Mouse (Mus musculus): ENCODE results near the gene Znrf1. TPM values are rescaled to one million over a fixed set of nuclear protein-coding genes. Genes with fewer than 3 reads are reported as not detected.

Znrf1 gene
- polyA plus RNA-seq, 1 experiment, result 111 TPM

DNA sequence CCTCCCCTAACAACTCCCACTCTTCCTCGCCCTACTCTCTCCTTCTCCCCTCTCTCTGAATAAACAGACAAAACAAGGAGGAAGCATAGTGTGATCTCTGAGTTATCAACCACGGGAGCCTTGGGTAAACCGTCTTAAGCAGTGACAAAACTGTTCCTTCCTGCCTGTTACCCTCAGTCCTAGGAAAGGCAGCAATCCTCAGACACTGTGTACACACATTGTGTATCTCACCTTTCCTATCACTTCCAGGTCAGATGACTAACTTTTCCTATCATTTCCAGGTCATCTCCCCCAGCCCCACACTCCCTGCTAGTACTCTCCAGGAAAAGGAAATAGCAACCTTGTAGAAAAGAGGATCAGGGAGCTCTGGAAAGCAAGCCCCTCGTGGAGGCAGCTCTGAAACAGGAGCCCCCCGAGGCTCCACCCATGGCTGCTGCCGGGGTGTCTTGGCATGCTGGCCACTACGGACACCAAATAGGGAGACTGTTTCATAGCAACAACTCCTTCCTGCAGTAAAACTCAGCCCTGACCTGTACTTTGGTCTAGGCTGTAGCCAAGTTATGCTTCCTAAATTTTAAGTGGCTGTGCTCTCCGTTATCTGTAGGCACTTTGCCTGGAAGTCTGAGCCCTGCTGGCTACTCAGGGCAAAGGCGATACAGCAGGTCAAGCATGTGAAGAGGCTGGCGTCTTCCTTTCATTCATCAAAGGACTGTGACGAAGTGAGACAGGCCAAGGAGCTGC lies 34.0 kb upstream of the Znrf1 start:
- H3K4me3 ChIP-seq (replicated peaks; ENCODE audit: insufficient read depth, low read depth, low read length), result no peak overlapping the region
- H3K27ac ChIP-seq (ENCODE audit: insufficient read depth, low read length), result no peak overlapping the region
- DNase-seq, result no peak
- no peaks in the 10 kb centered on the region for H3K27me3 ChIP-seq (ENCODE audit: control insufficient read depth, insufficient read depth, low read length)
- H3K4me1 ChIP-seq (ENCODE audit: control insufficient read depth, insufficient read depth, low read length), result no peaks in the 10 kb centered on the region; the same call in 1 of the 2 replicates
- TF ChIP-seq POLR2A (IDR thresholded peaks at IDR 0.05; ENCODE audit: borderline replicate concordance, insufficient read depth, low read length) (no peak), CTCF (IDR thresholded peaks at IDR 0.05; ENCODE audit: borderline replicate concordance, insufficient read depth, low read depth, low read length) (no peak)
- 68% methylated on average over 11 of the region's 11 CpGs for WGBS

DNA sequence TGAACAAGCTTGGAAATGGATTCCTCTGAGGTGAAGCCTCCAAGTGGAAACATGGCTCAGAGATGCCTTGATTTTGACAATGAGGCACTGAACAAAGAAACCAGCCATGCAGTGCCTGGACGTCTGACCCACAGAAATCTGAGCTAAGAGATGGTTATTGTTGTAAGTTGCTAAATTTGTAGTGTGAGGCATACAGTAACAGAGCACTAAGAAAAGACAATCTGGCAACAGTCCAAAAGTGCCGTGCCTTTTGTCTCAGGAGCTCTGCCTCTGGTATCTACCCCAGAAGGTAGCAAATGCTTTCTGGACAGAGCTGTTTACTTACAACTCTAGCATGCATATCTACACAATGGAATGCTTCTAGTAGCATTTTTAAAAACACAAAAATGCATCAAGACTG lies 27.3 kb upstream of the Znrf1 start:
- H3K4me3 ChIP-seq (replicated peaks; ENCODE audit: insufficient read depth, low read depth, low read length), result no peak overlapping the region
- TF ChIP-seq POLR2A (IDR thresholded peaks at IDR 0.05; ENCODE audit: borderline replicate concordance, insufficient read depth, low read length) (no peak), CTCF (IDR thresholded peaks at IDR 0.05; ENCODE audit: borderline replicate concordance, insufficient read depth, low read depth, low read length) (no peak)
- H3K27ac ChIP-seq (ENCODE audit: insufficient read depth, low read length), result no peak overlapping the region
- H3K4me1 ChIP-seq (ENCODE audit: control insufficient read depth, insufficient read depth, low read length), result peaks cover 11% of the 10 kb centered on the region
- 42% methylated on average over 2 of the region's 2 CpGs for WGBS
- H3K27me3 ChIP-seq (ENCODE audit: control insufficient read depth, insufficient read depth, low read length), result no peaks in the 10 kb centered on the region
- no peak for DNase-seq

DNA sequence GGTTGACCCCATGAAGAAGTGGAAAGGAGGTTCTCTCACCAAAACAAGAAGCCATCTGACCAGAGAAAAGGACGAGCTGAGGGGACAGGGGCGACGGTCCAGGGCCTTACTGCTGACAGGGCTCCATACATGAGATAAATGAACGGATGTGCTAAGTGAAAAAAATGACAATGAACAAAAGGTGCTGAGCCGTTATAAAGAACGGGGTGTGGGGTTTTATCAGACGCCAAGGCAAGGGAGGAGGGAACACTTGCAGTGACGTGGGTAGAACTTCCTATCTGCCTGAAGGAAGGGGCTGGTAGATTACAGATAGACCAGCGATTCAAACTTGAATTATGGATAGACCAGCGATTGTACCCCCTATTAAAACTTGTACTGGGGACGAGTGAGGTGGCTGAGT lies 26.6 kb upstream of the Znrf1 start:
- no peak overlapping the region for H3K4me3 ChIP-seq (replicated peaks; ENCODE audit: insufficient read depth, low read depth, low read length)
- 91% methylated on average over 11 of the region's 11 CpGs for WGBS
- no peaks in the 10 kb centered on the region for H3K27me3 ChIP-seq (ENCODE audit: control insufficient read depth, insufficient read depth, low read length)
- H3K27ac ChIP-seq (ENCODE audit: insufficient read depth, low read length), result no peak overlapping the region
- no peak for TF ChIP-seq POLR2A (IDR thresholded peaks at IDR 0.05; ENCODE audit: borderline replicate concordance, insufficient read depth, low read length)
- TF ChIP-seq CTCF (IDR thresholded peaks at IDR 0.05; ENCODE audit: borderline replicate concordance, insufficient read depth, low read depth, low read length), result no peak
- DNase-seq, result no peak
- peaks cover 11% of the 10 kb centered on the region for H3K4me1 ChIP-seq (ENCODE audit: control insufficient read depth, insufficient read depth, low read length)

DNA sequence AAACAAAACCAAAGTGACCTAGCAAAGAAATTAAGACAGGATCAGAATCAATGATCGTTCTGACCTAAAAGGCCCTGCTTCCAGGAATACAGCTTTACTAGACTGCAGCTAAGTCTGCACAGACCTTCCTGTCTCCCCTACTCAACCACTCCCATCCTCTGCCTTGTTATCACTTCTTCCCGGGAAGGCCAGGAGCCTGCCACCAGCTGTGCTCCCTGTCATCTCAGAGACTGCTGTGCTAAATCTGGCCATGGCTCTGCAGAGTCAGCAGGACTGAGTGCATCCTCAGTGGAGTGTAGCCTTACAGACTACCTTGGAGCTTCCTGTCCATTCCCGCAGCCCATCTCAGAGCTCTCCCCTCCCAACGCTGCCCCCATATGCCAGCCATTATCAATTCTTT lies 25.5 kb upstream of the Znrf1 start:
- 63% methylated on average over 4 of the region's 4 CpGs for WGBS

DNA sequence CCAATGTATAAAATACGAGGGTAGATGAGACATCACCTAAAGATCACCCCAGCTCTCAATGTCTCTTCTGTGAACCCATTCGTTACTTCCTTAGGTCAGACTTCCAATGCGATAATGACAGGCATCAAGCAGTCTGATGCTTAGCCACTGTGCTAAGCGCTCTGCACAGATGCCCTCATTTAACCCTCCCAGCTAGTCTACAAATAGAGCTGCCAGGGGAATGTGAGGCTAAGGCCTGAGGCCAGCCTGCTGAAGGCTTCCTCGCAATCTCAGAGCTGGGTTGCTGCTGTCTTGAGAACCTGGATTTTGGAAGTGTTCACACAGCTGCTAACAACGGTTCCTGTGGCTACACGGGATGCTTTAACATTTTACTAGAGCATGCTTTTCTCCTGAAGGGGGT lies 23.0 kb upstream of the Znrf1 start:
- Histone ChIP-seq H3K27ac (ENCODE audit: insufficient read depth, low read length) (0 out of 2 replicates have a peak overlapping the region, but pooled peaks have one; percentile 3), H3K4me1 (ENCODE audit: control insufficient read depth, insufficient read depth, low read length) (peaks cover 14% of the 10 kb centered on the region), H3K4me3 (replicated peaks; ENCODE audit: insufficient read depth, low read depth, low read length) (no peak overlapping the region), H3K27me3 (ENCODE audit: control insufficient read depth, insufficient read depth, low read length) (no peaks in the 10 kb centered on the region)
- TF ChIP-seq POLR2A (IDR thresholded peaks at IDR 0.05; ENCODE audit: borderline replicate concordance, insufficient read depth, low read length) (no peak), CTCF (IDR thresholded peaks at IDR 0.05; ENCODE audit: borderline replicate concordance, insufficient read depth, low read depth, low read length) (no peak)
- no peak for DNase-seq
- WGBS, result 55% methylated on average over 7 of the region's 7 CpGs

More for the DNA sequence above, 25.5 kb upstream of the Znrf1 start:
- no peak overlapping the region for H3K27ac ChIP-seq (ENCODE audit: insufficient read depth, low read length)
- no peaks in the 10 kb centered on the region for H3K27me3 ChIP-seq (ENCODE audit: control insufficient read depth, insufficient read depth, low read length)
- no peak overlapping the region for H3K4me3 ChIP-seq (replicated peaks; ENCODE audit: insufficient read depth, low read depth, low read length)
- H3K4me1 ChIP-seq (ENCODE audit: control insufficient read depth, insufficient read depth, low read length), result peaks cover 11% of the 10 kb centered on the region
- no peak for TF ChIP-seq POLR2A (IDR thresholded peaks at IDR 0.05; ENCODE audit: borderline replicate concordance, insufficient read depth, low read length)
- TF ChIP-seq CTCF (IDR thresholded peaks at IDR 0.05; ENCODE audit: borderline replicate concordance, insufficient read depth, low read depth, low read length), result no peak
- DNase-seq, result no peak

DNA sequence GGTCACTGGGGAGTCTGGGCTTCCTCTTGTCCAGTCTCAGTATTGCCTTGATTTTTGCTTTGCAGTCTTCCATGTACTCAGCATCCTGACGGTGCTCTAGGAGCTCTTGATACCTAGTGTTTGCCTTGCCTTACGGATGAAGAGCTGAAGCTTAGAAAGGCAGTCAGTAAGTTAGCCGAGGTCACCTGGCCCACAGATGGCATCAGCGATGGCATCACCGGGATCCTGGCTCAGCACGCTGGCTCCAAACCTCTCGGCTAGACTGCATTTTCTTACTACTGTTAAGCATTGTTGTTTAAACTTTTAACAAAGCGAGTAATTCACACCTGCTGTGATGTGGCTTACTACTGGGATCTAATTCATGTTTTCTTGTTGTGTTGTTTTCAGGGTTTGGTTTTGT lies 22.5 kb upstream of the Znrf1 start:
- 20% methylated on average over 8 of the region's 8 CpGs for WGBS
- Histone ChIP-seq H3K4me3 (replicated peaks; ENCODE audit: insufficient read depth, low read depth, low read length) (no peak overlapping the region), H3K27ac (ENCODE audit: insufficient read depth, low read length) (no peak overlapping the region), H3K4me1 (ENCODE audit: control insufficient read depth, insufficient read depth, low read length) (peaks cover 14% of the 10 kb centered on the region), H3K27me3 (ENCODE audit: control insufficient read depth, insufficient read depth, low read length) (no peaks in the 10 kb centered on the region)
- TF ChIP-seq POLR2A (IDR thresholded peaks at IDR 0.05; ENCODE audit: borderline replicate concordance, insufficient read depth, low read length), result no peak
- TF ChIP-seq CTCF (IDR thresholded peaks at IDR 0.05; ENCODE audit: borderline replicate concordance, insufficient read depth, low read depth, low read length), result no peak
- DNase-seq, result peak; percentile 46 to 66

DNA sequence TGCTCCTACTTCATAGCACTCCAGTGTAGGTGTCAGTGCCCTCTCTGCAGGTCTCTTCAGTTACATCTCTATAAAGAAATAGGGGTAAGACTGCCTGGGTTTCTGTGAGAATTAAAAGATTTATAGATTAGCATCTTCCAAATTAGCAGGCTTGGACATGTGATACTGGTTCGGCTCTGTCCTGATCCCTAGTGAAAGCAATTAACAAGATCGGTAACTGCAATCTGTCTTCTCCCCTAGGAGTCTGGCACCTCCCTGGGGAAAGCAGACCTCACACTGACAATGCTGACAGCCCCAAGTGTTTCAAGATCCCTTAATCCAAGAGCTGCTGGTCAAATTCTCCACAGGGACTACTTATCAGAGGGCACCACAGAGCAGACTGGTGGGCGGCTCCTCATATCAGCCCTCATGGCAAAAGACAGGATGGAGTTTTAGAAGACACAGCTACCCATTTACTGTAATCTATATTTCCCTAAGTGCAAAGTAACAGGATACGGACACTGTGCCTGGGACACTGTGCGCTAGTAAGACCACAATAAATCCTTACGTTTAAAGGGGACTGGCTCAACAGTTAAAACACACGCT lies 19.4 kb upstream of the Znrf1 start:
- H3K4me3 ChIP-seq (replicated peaks; ENCODE audit: insufficient read depth, low read depth, low read length), result no peak overlapping the region
- peak in 1 of 2 experiments; percentile 25 for DNase-seq
- TF ChIP-seq POLR2A (IDR thresholded peaks at IDR 0.05; ENCODE audit: borderline replicate concordance, insufficient read depth, low read length) (no peak), CTCF (IDR thresholded peaks at IDR 0.05; ENCODE audit: borderline replicate concordance, insufficient read depth, low read depth, low read length) (no peak)
- H3K27ac ChIP-seq (ENCODE audit: insufficient read depth, low read length), result no peak overlapping the region
- peaks cover 10% of the 10 kb centered on the region for H3K4me1 ChIP-seq (ENCODE audit: control insufficient read depth, insufficient read depth, low read length)
- 64% methylated on average over 7 of the region's 7 CpGs for WGBS
- no peaks in the 10 kb centered on the region for H3K27me3 ChIP-seq (ENCODE audit: control insufficient read depth, insufficient read depth, low read length)

DNA sequence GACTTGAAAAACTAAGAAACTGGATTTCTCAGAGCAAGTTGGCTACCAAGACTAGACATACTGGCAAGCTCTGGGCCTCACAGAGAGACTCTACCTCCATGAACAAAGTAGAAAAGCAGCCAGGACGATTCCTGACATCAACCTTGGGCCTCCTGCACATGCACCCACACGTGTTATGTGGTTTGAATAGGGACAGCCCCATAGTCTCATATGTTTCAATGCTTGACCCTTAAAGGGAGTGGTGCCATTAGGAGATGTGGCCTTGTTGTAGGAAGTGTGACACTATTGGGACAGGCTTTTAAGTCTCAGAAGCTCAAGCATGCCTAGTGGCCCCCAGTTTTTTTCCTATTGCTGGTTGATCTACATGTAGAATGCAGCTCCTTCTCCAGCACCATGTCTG lies 18.4 kb upstream of the Znrf1 start:
- DNase-seq, result no peak
- no peak for TF ChIP-seq POLR2A (IDR thresholded peaks at IDR 0.05; ENCODE audit: borderline replicate concordance, insufficient read depth, low read length)
- no peak for TF ChIP-seq CTCF (IDR thresholded peaks at IDR 0.05; ENCODE audit: borderline replicate concordance, insufficient read depth, low read depth, low read length)
- WGBS, result 87% methylated on average over 2 of the region's 2 CpGs
- no peak overlapping the region for H3K27ac ChIP-seq (ENCODE audit: insufficient read depth, low read length)
- no peak overlapping the region for H3K4me3 ChIP-seq (replicated peaks; ENCODE audit: insufficient read depth, low read depth, low read length)
- H3K4me1 ChIP-seq (ENCODE audit: control insufficient read depth, insufficient read depth, low read length), result peaks cover 10% of the 10 kb centered on the region
- H3K27me3 ChIP-seq (ENCODE audit: control insufficient read depth, insufficient read depth, low read length), result no peaks in the 10 kb centered on the region
